Mouse (Mus musculus) heart, adult 2 months (tissue): ENCODE data around the gene Pmfbp1.

Source experiments
- CTCF ChIP-seq: fragments of 200-600 bp; IDR thresholded peaks from 2 replicates; pipeline ENCODE4 v1.8.1; 2022; ENCODE audit warnings: antibody characterized with exemption, mild to moderate bottlenecking, moderate library complexity
- EP300 ChIP-seq: fragments of 200-500 bp; IDR thresholded peaks from 2 replicates; pipeline ENCODE4 v1.6.1; 2011; ENCODE audit warnings: low read depth, low read length, control low read depth; ENCODE audit not compliant: insufficient read depth
- POLR2A ChIP-seq: fragments of 200-500 bp; IDR thresholded peaks from 2 replicates; pipeline ENCODE4 v1.6.1; 2011; ENCODE audit warnings: mild to moderate bottlenecking, low read depth, low read length, control low read depth; ENCODE audit not compliant: insufficient read depth

GRCm38 (mm10) chr8:109465056-109465455 is 28.8 kb upstream of the Pmfbp1 start:
- no peak for TF ChIP-seq POLR2A
- TF ChIP-seq CTCF: no peak
- no peak for TF ChIP-seq EP300
